Mouse (Mus musculus): ENCODE results near the gene Slc4a7. TPM values are rescaled to one million over a fixed set of nuclear protein-coding genes. Genes with fewer than 3 reads are reported as not detected.

The Slc4a7 gene
- polyA plus RNA-seq (2011; ENCODE audit: insufficient read length, low read depth, missing spikeins), result 34.4 and 34.5 TPM in 2 replicates

GRCm38 (mm10) chr14:14701710-14702329 lies at the start of gene Slc4a7:
Gene Slc4a7, plus strand, starts transcription at chr14:14702279.
- H3K4me1 ChIP-seq (ENCODE audit: control insufficient read depth, insufficient read depth, low read length), result 0 out of 2 replicates have a peak, but pooled peaks cover 2% of the 10 kb centered on the region

GRCm38 (mm10) chr14:14670597-14670996 lies 31.5 kb upstream of the Slc4a7 start:
- H3K27ac ChIP-seq (ENCODE audit: insufficient read depth, low read length), result no peak overlapping the region
- no peak overlapping the region for H3K4me3 ChIP-seq (ENCODE audit: insufficient read depth, low read length)
- TF ChIP-seq CTCF (IDR thresholded peaks at IDR 0.05; ENCODE audit: borderline replicate concordance, insufficient read depth, low read length) (no peak), POLR2A (IDR thresholded peaks at IDR 0.05; ENCODE audit: low read depth, low read length) (no peak)
- no peaks in the 10 kb centered on the region for H3K4me1 ChIP-seq (ENCODE audit: control insufficient read depth, insufficient read depth, low read length)

More at GRCm38 (mm10) chr14:14701710-14702329, at the start of gene Slc4a7:
- TF ChIP-seq POLR2A (IDR thresholded peaks at IDR 0.05; ENCODE audit: low read depth, low read length), result no peak
- TF ChIP-seq CTCF (IDR thresholded peaks at IDR 0.05; ENCODE audit: borderline replicate concordance, insufficient read depth, low read length), result no peak
- Histone ChIP-seq H3K4me3 (ENCODE audit: insufficient read depth, low read length) (peak within 1 kb of the TSS; percentile 98), H3K27ac (ENCODE audit: insufficient read depth, low read length) (peak within 1 kb of the TSS; percentile 63)

GRCm38 (mm10) chr14:14681611-14682010 lies 20.5 kb upstream of the Slc4a7 start:
- peaks cover 8% of the 10 kb centered on the region for H3K4me1 ChIP-seq (ENCODE audit: control insufficient read depth, insufficient read depth, low read length)
- no peak overlapping the region for H3K4me3 ChIP-seq (ENCODE audit: insufficient read depth, low read length)
- no peak overlapping the region for H3K27ac ChIP-seq (ENCODE audit: insufficient read depth, low read length)
- no peak for TF ChIP-seq POLR2A (IDR thresholded peaks at IDR 0.05; ENCODE audit: low read depth, low read length)
- TF ChIP-seq CTCF (IDR thresholded peaks at IDR 0.05; ENCODE audit: borderline replicate concordance, insufficient read depth, low read length), result no peak

GRCm38 (mm10) chr14:14684771-14685170 lies 17.3 kb upstream of the Slc4a7 start:
- Histone ChIP-seq H3K4me1 (ENCODE audit: control insufficient read depth, insufficient read depth, low read length) (peaks cover 8% of the 10 kb centered on the region), H3K27ac (ENCODE audit: insufficient read depth, low read length) (no peak overlapping the region), H3K4me3 (ENCODE audit: insufficient read depth, low read length) (no peak overlapping the region)
- TF ChIP-seq POLR2A (IDR thresholded peaks at IDR 0.05; ENCODE audit: low read depth, low read length) (no peak), CTCF (IDR thresholded peaks at IDR 0.05; ENCODE audit: borderline replicate concordance, insufficient read depth, low read length) (no peak)

- peaks cover 8% of the 10 kb centered on the region for H3K4me1 ChIP-seq (ENCODE audit: control insufficient read depth, insufficient read depth, low read length)
- H3K27ac ChIP-seq (ENCODE audit: insufficient read depth, low read length), result no peak overlapping the region
- H3K4me3 ChIP-seq (ENCODE audit: insufficient read depth, low read length), result no peak overlapping the region
- TF ChIP-seq CTCF (IDR thresholded peaks at IDR 0.05; ENCODE audit: borderline replicate concordance, insufficient read depth, low read length), result no peak
- TF ChIP-seq POLR2A (IDR thresholded peaks at IDR 0.05; ENCODE audit: low read depth, low read length), result no peak
Observed at GRCm38 (mm10) chr14:14686101-14686551, 16.0 kb upstream of the Slc4a7 start.

- Histone ChIP-seq H3K27ac (ENCODE audit: insufficient read depth, low read length) (no peak overlapping the region), H3K4me3 (ENCODE audit: insufficient read depth, low read length) (no peak overlapping the region), H3K4me1 (ENCODE audit: control insufficient read depth, insufficient read depth, low read length) (peaks cover 8% of the 10 kb centered on the region)
- TF ChIP-seq POLR2A (IDR thresholded peaks at IDR 0.05; ENCODE audit: low read depth, low read length) (no peak), CTCF (IDR thresholded peaks at IDR 0.05; ENCODE audit: borderline replicate concordance, insufficient read depth, low read length) (no peak)
Observed at GRCm38 (mm10) chr14:14687258-14687890, 14.7 kb upstream of the Slc4a7 start.

- peak overlapping the region; percentile 63 for H3K27ac ChIP-seq (ENCODE audit: insufficient read depth, low read length)
- TF ChIP-seq CTCF (IDR thresholded peaks at IDR 0.05; ENCODE audit: borderline replicate concordance, insufficient read depth, low read length), result no peak
- peak; percentile 98 for TF ChIP-seq POLR2A (IDR thresholded peaks at IDR 0.05; ENCODE audit: low read depth, low read length)
- peak overlapping the region; percentile 98 for H3K4me3 ChIP-seq (ENCODE audit: insufficient read depth, low read length)
- H3K4me1 ChIP-seq (ENCODE audit: control insufficient read depth, insufficient read depth, low read length), result 0 out of 2 replicates have a peak, but pooled peaks cover 2% of the 10 kb centered on the region
Observed at GRCm38 (mm10) chr14:14702399-14703345, 593 bp downstream of the Slc4a7 start.

GRCm38 (mm10) chr14:14703346-14703871 lies 1.3 kb downstream of the Slc4a7 start:
- TF ChIP-seq POLR2A (IDR thresholded peaks at IDR 0.05; ENCODE audit: low read depth, low read length) (no peak), CTCF (IDR thresholded peaks at IDR 0.05; ENCODE audit: borderline replicate concordance, insufficient read depth, low read length) (no peak)

GRCm38 (mm10) chr14:14704651-14705050 lies 2.6 kb downstream of the Slc4a7 start:
- TF ChIP-seq POLR2A (IDR thresholded peaks at IDR 0.05; ENCODE audit: low read depth, low read length) (no peak), CTCF (IDR thresholded peaks at IDR 0.05; ENCODE audit: borderline replicate concordance, insufficient read depth, low read length) (no peak)
- Histone ChIP-seq H3K4me1 (ENCODE audit: control insufficient read depth, insufficient read depth, low read length) (0 out of 2 replicates have a peak, but pooled peaks cover 2% of the 10 kb centered on the region), H3K4me3 (ENCODE audit: insufficient read depth, low read length) (peak overlapping the region; percentile 98)

More at GRCm38 (mm10) chr14:14703346-14703871, 1.3 kb downstream of the Slc4a7 start:
- Histone ChIP-seq H3K4me3 (ENCODE audit: insufficient read depth, low read length) (peak overlapping the region; percentile 98), H3K27ac (ENCODE audit: insufficient read depth, low read length) (peak overlapping the region; percentile 63), H3K4me1 (ENCODE audit: control insufficient read depth, insufficient read depth, low read length) (0 out of 2 replicates have a peak, but pooled peaks cover 2% of the 10 kb centered on the region)

More at GRCm38 (mm10) chr14:14704651-14705050, 2.6 kb downstream of the Slc4a7 start:
- no peak overlapping the region for H3K27ac ChIP-seq (ENCODE audit: insufficient read depth, low read length)
